Mouse (Mus musculus) heart, postnatal 0 days (tissue): ENCODE results near the gene Cdh13. TPM values are rescaled to one million over a fixed set of nuclear protein-coding genes. Genes with fewer than 3 reads are reported as not detected.

Experiments used
- ATAC-seq: fragments of 200-750 bp; cut with Nextera tagmentation; 2 replicates; pipeline ENCODE4 v1.8.0; 2017; ENCODE audit warnings: low read depth, moderate number of reproducible peaks, moderate library complexity; ENCODE audit not compliant: insufficient read depth
- DNase-seq: peaks from one replicate; pipeline ENCODE4 v3.0.0-alpha.2; 2016; ENCODE audit warnings: low spot score
- H3K27ac ChIP-seq: fragments of 300-500 bp; sonication (generic); 2 replicates; pipeline ENCODE4 v1.5.1; 2014; ENCODE audit warnings: low read depth, mild to moderate bottlenecking
- H3K27me3 ChIP-seq: fragments of 300-500 bp; sonication (generic); 2 replicates; pipeline ENCODE4 v1.6.1; 2014; ENCODE audit warnings: low read length, mixed read lengths; ENCODE audit not compliant: control insufficient read depth, insufficient read depth
- H3K36me3 ChIP-seq: fragments of 300-500 bp; sonication (generic); replicated peaks from 2 replicates; pipeline ENCODE4 v1.6.1; 2014; ENCODE audit warnings: low read length, mixed read lengths; ENCODE audit not compliant: control insufficient read depth, insufficient read depth
- H3K4me1 ChIP-seq: fragments of 300-500 bp; sonication (generic); 2 replicates; pipeline ENCODE4 v1.6.1; 2014; ENCODE audit warnings: antibody characterized with exemption; ENCODE audit not compliant: control insufficient read depth, insufficient read depth
- H3K4me2 ChIP-seq: fragments of 300-500 bp; sonication (generic); 2 replicates; pipeline ENCODE4 v1.6.1; 2014; ENCODE audit warnings: low read depth, mild to moderate bottlenecking, low read length, moderate library complexity
- H3K4me3 ChIP-seq: fragments of 300-500 bp; sonication (generic); 2 replicates; pipeline ENCODE4 v1.5.1; 2014; ENCODE audit warnings: low read depth, low read length
- H3K9ac ChIP-seq: fragments of 300-500 bp; sonication (generic); replicated peaks from 2 replicates; pipeline ENCODE4 v1.6.1; 2014; ENCODE audit warnings: low read depth, low read length, mixed read lengths
- H3K9me3 ChIP-seq: fragments of 300-500 bp; sonication (generic); replicated peaks from 2 replicates; pipeline ENCODE4 v1.6.1; 2016; ENCODE audit warnings: low read length; ENCODE audit not compliant: control insufficient read depth
- CTCF ChIP-seq: IDR thresholded peaks from 2 replicates; pipeline ENCODE4 v1.5.1; 2016; ENCODE audit warnings: antibody characterized with exemption, control low read depth, low read depth
- EP300 ChIP-seq: IDR thresholded peaks from 2 replicates; pipeline ENCODE4 v1.6.1; 2016; ENCODE audit warnings: antibody characterized with exemption, low read depth
- WGBS: fragments of 180-500 bp; shearing (Covaris S2); extraction: QIAGEN DNeasy Blood & Tissue Kit; methylation state at CpG from one replicate; pipeline ENCODE4 v1.1.7; 2014; 5-methylcytosine and 5-hydroxymethylcytosine counted together
- polyA plus RNA-seq: library from polyadenylated mRNA; unstranded; fragments of >200 nt; fragmentation: Nextera tagmentation; extraction: Ambion mirVana; gene quantifications from 2 replicates; pipeline ENCODE4 v1.2.1, GENCODE M21; 2015
- total RNA-seq: library from RNA; depleted of rRNA; stranded (reverse); fragments of >200 nt; gene quantifications from 2 replicates; pipeline ENCODE4 v1.2.3, GENCODE M21; 2014; ENCODE audit warnings: low replicate concordance

The Cdh13 gene
- total and polyA plus RNA-seq, 2 experiments from 2014 or later, result 109 to 136 TPM

DNA sequence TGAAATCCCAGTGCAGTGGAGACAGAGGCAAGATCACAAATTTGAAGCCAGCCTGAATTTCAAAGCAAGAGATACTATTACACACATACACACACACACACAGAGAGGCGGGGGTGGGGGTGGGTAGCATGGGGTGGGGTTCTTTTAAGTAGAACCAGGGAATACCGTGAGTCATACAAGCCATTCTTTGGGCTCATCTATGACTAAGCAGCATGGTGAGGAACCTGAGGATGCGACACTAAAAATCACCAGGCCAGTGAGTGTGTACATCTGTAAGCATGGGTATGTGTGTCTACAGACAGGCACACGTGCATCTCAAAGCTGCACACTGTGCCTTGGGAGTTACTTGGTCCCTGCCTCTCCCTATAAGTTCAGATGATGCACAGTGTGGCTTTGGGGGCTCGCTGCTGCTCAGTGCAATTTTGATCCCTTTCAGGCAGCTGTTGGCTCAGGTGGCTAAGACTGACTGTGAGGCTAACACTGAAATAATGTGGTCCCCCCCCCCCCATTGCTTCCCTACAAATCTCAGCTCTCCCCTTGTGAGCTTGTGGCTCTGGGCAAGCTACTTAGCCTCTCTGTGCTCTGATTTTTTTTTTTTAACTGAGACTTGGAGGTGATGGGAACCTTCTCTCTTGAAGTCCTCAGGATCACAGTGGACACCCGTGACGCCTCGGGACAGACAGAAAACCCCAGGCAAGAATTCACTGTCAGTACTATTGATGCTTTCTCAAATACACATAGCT lies 255.5 kb downstream of the Cdh13 start:
- Histone ChIP-seq H3K4me3 (no peak overlapping the region), H3K4me2 (no peak overlapping the region), H3K27me3 (no peaks in the 10 kb centered on the region), H3K27ac (no peak overlapping the region), H3K4me1 (no peaks in the 10 kb centered on the region), H3K9me3 (no peaks in the 10 kb centered on the region), H3K36me3 (no peaks in the 10 kb centered on the region), H3K9ac (no peak overlapping the region)
- WGBS, result 74% methylated on average over 8 of the region's 8 CpGs
- no peak for TF ChIP-seq EP300
- no peak for TF ChIP-seq CTCF
- DNase-seq, result no peak
- ATAC-seq, result no peak

GRCm38 (mm10) chr8:118539559-118539819 lies 256.0 kb downstream of the Cdh13 start:
- no peaks in the 10 kb centered on the region for H3K36me3 ChIP-seq
- no peak overlapping the region for H3K4me2 ChIP-seq
- no peak for TF ChIP-seq CTCF
- TF ChIP-seq EP300, result no peak
- no peak for DNase-seq
- WGBS, result 35% methylated on average over 5 of the region's 5 CpGs
- no peaks in the 10 kb centered on the region for H3K9me3 ChIP-seq
- no peak for ATAC-seq
- no peaks in the 10 kb centered on the region for H3K4me1 ChIP-seq
- H3K27ac ChIP-seq, result no peak overlapping the region
- no peak overlapping the region for H3K4me3 ChIP-seq
- H3K27me3 ChIP-seq, result no peaks in the 10 kb centered on the region
- H3K9ac ChIP-seq, result no peak overlapping the region

GRCm38 (mm10) chr8:118539941-118540340 lies 256.4 kb downstream of the Cdh13 start:
- TF ChIP-seq EP300, result no peak
- TF ChIP-seq CTCF, result no peak
- Histone ChIP-seq H3K4me1 (no peaks in the 10 kb centered on the region), H3K36me3 (no peaks in the 10 kb centered on the region), H3K9me3 (no peaks in the 10 kb centered on the region), H3K27ac (no peak overlapping the region), H3K9ac (no peak overlapping the region), H3K4me3 (no peak overlapping the region), H3K4me2 (no peak overlapping the region), H3K27me3 (no peaks in the 10 kb centered on the region)
- 83% methylated on average over 4 of the region's 4 CpGs for WGBS
- no peak for ATAC-seq
- DNase-seq, result no peak

GRCm38 (mm10) chr8:118552397-118552796 lies 268.9 kb downstream of the Cdh13 start:
- WGBS, result 91% methylated on average over 14 of the region's 14 CpGs

DNA sequence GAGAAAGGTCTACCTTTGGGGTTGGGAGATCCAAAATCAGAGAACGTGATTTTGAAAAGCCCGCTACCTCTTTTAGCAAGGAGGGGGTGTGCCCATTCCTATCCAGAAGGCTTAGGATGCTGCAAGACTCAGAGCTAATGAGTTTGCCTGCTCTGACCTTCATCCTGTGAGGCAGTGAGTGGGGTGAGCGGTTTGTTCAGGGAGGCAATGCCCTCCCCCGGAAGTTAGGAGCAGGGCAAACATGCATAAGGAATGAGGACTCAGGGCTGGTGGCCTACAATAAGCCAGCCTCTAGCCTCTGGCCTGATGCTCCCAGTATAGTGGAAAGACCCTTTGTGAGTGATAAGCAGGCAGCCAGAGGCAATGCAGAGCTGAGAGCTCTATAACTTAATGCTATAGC lies 269.3 kb downstream of the Cdh13 start:
- WGBS, result 78% methylated on average over 4 of the region's 4 CpGs
- no peak for DNase-seq
- no peak for ATAC-seq
- Histone ChIP-seq H3K4me3 (no peak overlapping the region), H3K9ac (no peak overlapping the region), H3K4me1 (no peaks in the 10 kb centered on the region), H3K9me3 (no peaks in the 10 kb centered on the region), H3K4me2 (no peak overlapping the region), H3K36me3 (no peaks in the 10 kb centered on the region), H3K27me3 (no peaks in the 10 kb centered on the region), H3K27ac (no peak overlapping the region)
- TF ChIP-seq CTCF, result no peak
- no peak for TF ChIP-seq EP300

More at GRCm38 (mm10) chr8:118552397-118552796, 268.9 kb downstream of the Cdh13 start:
- DNase-seq (no peak), ATAC-seq (no peak)
- no peaks in the 10 kb centered on the region for H3K4me1 ChIP-seq
- H3K4me2 ChIP-seq, result no peak overlapping the region
- no peak overlapping the region for H3K4me3 ChIP-seq
- no peak for TF ChIP-seq EP300
- no peak for TF ChIP-seq CTCF
- no peak overlapping the region for H3K9ac ChIP-seq
- no peak overlapping the region for H3K27ac ChIP-seq
- H3K36me3 ChIP-seq, result no peaks in the 10 kb centered on the region
- H3K9me3 ChIP-seq, result no peaks in the 10 kb centered on the region
- H3K27me3 ChIP-seq, result no peaks in the 10 kb centered on the region

GRCm38 (mm10) chr8:118564024-118564423 lies 280.5 kb downstream of the Cdh13 start:
- Histone ChIP-seq H3K4me2 (no peak overlapping the region), H3K27ac (no peak overlapping the region), H3K9me3 (no peaks in the 10 kb centered on the region), H3K4me3 (no peak overlapping the region), H3K4me1 (peaks cover 8% of the 10 kb centered on the region; the same call in 1 of the 2 replicates), H3K27me3 (no peaks in the 10 kb centered on the region), H3K9ac (no peak overlapping the region), H3K36me3 (no peaks in the 10 kb centered on the region)
- DNase-seq (no peak), ATAC-seq (no peak)
- 73% methylated on average over 6 of the region's 6 CpGs for whole genome bisulfite sequencing
- no peak for TF ChIP-seq CTCF
- TF ChIP-seq EP300, result no peak
